Mouse (Mus musculus) central nervous system, embryonic 18 days (tissue): Measurements from ENCODE around the gene Pla2g15. TPM values are rescaled to one million over a fixed set of nuclear protein-coding genes. Genes with fewer than 3 reads are reported as not detected.

Experiments used
- polyA plus RNA-seq: library from polyadenylated mRNA; depleted of rRNA; stranded (reverse); fragments of >200 nt; gene quantifications from 2 replicates; pipeline ENCODE4 v1.2.3, GENCODE M21; 2012; rRNA removed

Pla2g15 gene
- 16.0 and 16.2 TPM in 2 replicates for polyA plus RNA-seq

DNA sequence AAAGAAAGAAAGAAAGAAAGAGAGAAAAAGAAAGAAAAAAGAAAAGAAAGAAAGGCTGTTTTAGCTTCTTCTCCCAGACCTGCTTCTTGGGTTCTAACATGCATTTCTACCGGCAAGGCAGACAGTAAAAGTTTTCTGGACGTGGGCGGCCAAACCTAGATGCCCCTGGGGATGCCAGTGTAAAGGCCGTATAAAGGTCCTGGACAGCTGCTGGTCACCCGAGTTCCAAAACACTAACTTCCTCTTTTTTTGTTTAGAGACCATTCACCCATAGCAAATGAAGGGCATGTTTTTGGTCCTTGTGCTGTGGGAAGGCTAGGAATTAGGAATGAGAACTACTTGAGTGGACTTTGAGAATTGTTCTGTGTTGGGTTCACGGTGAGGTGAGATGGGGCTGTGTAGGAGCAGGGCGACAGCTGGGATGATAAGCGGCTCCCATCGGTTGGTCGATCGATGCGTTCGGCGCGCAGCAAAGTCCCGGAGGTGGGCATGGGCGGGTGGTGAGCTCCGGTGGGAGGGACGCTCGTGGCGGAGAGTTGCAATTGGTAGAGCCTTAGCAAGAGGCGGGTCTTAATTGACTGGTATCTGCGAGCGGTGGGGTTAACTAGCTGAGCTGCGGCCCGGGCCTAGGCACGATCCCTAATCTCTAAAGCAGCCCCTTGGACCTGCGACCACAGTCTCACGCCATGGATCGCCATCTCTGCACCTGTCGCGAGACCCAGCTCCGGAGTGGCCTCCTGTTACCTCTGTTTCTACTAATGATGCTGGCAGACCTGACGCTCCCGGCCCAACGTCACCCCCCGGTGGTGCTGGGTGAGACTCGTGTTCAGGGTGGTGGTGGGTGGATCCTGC, at the start of gene Pla2g15:
Pla2g15 (plus strand) TSS at position 599 of the 852 bp plus-strand sequence.

GRCm38 (mm10) chr8:106136156-106137130, 13.8 kb upstream of the Pla2g15 start, which contains the start of gene Esrp2:
Esrp2 (minus strand) TSS chr8:106136974.

DNA sequence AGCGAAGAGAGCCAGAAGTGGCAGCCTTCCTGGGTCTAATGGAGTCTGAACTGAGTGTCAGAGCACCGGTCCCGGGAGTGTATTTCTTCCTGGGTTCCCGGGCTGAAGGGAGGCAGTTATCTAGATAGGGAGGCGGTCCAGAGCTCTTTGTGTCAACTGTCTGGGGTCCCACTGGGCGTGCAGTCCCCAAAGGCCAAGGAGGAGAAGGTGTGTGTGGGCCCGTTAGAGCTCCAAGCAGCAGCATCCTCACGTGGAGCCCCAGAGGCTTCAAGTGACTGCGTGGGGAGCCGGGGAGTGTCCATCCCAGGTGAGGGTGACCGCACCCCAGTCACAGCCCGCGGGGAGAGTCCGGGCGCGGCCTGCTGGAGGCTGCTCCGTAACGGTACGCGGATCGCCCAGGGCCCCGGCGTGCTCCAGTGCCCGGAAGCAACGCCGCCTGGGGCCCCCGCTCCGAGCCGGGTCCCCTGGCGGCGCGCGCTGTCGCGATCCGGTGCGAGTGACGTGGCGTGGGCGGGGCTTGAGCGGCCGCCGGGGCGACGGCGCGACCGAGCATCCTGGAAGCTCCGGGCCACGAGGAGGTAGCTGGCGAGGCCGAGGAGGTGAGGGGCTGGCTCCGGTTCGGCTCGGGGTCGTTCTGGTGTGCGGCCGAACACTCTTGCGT, 18.3 kb downstream of the Pla2g15 start, which contains the start of gene Slc7a6:
Slc7a6 (plus strand) TSS at position 502 of the 661 bp plus-strand sequence.

GRCm38 (mm10) chr8:106210821-106211345, 60.7 kb downstream of the Pla2g15 start, which contains the start of the genes Slc7a6os and Prmt7:
Slc7a6os (minus strand) TSS chr8:106210935.
Prmt7 (plus strand) TSS chr8:106210936.

Other genes starting within 250 kb of the Pla2g15 start
- gene Pskh1, start 250.0 kb upstream of the Pla2g15 start, polyA plus RNA-seq = 14.1 and 14.4 TPM in 2 replicates
- 8.4 and 9.0 TPM in 2 replicates for gene Ctrl, start 216.5 kb upstream of the Pla2g15 start, polyA plus RNA-seq
- gene Psmb10, start 212.0 kb upstream of the Pla2g15 start, polyA plus RNA-seq = 70.5 and 78.9 TPM in 2 replicates
- gene Lcat, start 207.0 kb upstream of the Pla2g15 start, polyA plus RNA-seq = 4.7 and 6.6 TPM in 2 replicates
- gene Slc12a4, start 184.3 kb upstream of the Pla2g15 start, polyA plus RNA-seq = 18.2 and 18.9 TPM in 2 replicates
- not detected in 2 replicates for gene Dpep3, start 171.0 kb upstream of the Pla2g15 start, polyA plus RNA-seq
- gene Dus2, start 159.1 kb upstream of the Pla2g15 start, polyA plus RNA-seq = 29.5 and 29.7 TPM in 2 replicates
- not detected in 2 replicates for gene Dpep2nb, start 144.4 kb upstream of the Pla2g15 start, polyA plus RNA-seq
- 13.8 and 13.9 TPM in 2 replicates for gene Ddx28, start 138.5 kb upstream of the Pla2g15 start, polyA plus RNA-seq
- gene Nfatc3, start 91.6 kb upstream of the Pla2g15 start, polyA plus RNA-seq = 7.8 and 8.4 TPM in 2 replicates
- 0.13 and 0.41 TPM in 2 replicates for gene Esrp2, start 13.4 kb upstream of the Pla2g15 start, polyA plus RNA-seq
- gene Slc7a6, start 18.5 kb downstream of the Pla2g15 start, polyA plus RNA-seq = 45.3 and 46.0 TPM in 2 replicates
- 35.6 and 38.6 TPM in 2 replicates for gene Slc7a6os, start 60.5 kb downstream of the Pla2g15 start, polyA plus RNA-seq
- gene Prmt7, start 60.5 kb downstream of the Pla2g15 start, polyA plus RNA-seq = 42.0 and 42.3 TPM in 2 replicates
- 41.4 and 48.6 TPM in 2 replicates for gene Smpd3, start 187.6 kb downstream of the Pla2g15 start, polyA plus RNA-seq